Mouse (Mus musculus) neutrophil, adult 59 days (primary cell): ENCODE data around the gene Vwa5b1. TPM values are rescaled to one million over a fixed set of nuclear protein-coding genes. Genes with fewer than 3 reads are reported as not detected.

Experiments used
- total RNA-seq, 2 experiments: library from RNA; stranded (reverse); gene quantifications; 1 replicate in 1 of 2; 2 replicates in 1 of 2; pipeline ENCODE4 v1.2.4; 2023

The Vwa5b1 gene
- not detected for total RNA-seq

GRCm38 (mm10) chr4:138635428-138636145 is at the start of gene Vwa5b1:
Vwa5b1 (minus strand) TSS chr4:138635884.

Other genes with a start within 250 kb of the Vwa5b1 start
- gene Fam43b, start 239.4 kb downstream of the Vwa5b1 start, total RNA-seq: not detected
- gene Mul1, start 201.2 kb downstream of the Vwa5b1 start, total RNA-seq: 10 to 100 TPM; 21.8 to 24.9 TPM
- under 1 TPM; 0.20 to 0.22 TPM for gene Camk2n1, start 181.6 kb downstream of the Vwa5b1 start, total RNA-seq
- not detected for gene Pla2g2c, start 88.9 kb upstream of the Vwa5b1 start, total RNA-seq
- not detected for gene Ubxn10, start 101.3 kb upstream of the Vwa5b1 start, total RNA-seq
- gene Pla2g2f, start 121.7 kb upstream of the Vwa5b1 start, total RNA-seq: not detected
- gene Pla2g2d, start 139.9 kb upstream of the Vwa5b1 start, total RNA-seq: not detected
- 1 to 10 TPM in 1 of 2 experiments, not detected in 1; 1.6 TPM for gene Pla2g5, start 227.6 kb upstream of the Vwa5b1 start, total RNA-seq
- gene Gm13030, start 238.1 kb upstream of the Vwa5b1 start, total RNA-seq: not detected
- not detected for gene Pla2g2e, start 242.1 kb upstream of the Vwa5b1 start, total RNA-seq